Mouse (Mus musculus) heart, postnatal 0 days (tissue): ENCODE measurements around the gene Rpl37. TPM values are rescaled to one million over a fixed set of nuclear protein-coding genes. Genes with fewer than 3 reads are reported as not detected.
"Not testable (repeated sequence)": the region's sequence is repeated elsewhere in the genome, so short reads cannot be mapped to it uniquely, and the experiment has no call there.

Experiments
- ATAC-seq: fragments of 200-750 bp; cut with Nextera tagmentation; 2 replicates; pipeline ENCODE4 v1.8.0; 2017; ENCODE audit warnings: low read depth, moderate number of reproducible peaks, moderate library complexity; ENCODE audit not compliant: insufficient read depth
- DNase-seq: peaks from one replicate; pipeline ENCODE4 v3.0.0-alpha.2; 2016; ENCODE audit warnings: low spot score
- H3K27ac ChIP-seq: fragments of 300-500 bp; sonication (generic); 2 replicates; pipeline ENCODE4 v1.5.1; 2014; ENCODE audit warnings: low read depth, mild to moderate bottlenecking
- H3K27me3 ChIP-seq: fragments of 300-500 bp; sonication (generic); 2 replicates; pipeline ENCODE4 v1.6.1; 2014; ENCODE audit warnings: low read length, mixed read lengths; ENCODE audit not compliant: control insufficient read depth, insufficient read depth
- H3K36me3 ChIP-seq: fragments of 300-500 bp; sonication (generic); replicated peaks from 2 replicates; pipeline ENCODE4 v1.6.1; 2014; ENCODE audit warnings: low read length, mixed read lengths; ENCODE audit not compliant: control insufficient read depth, insufficient read depth
- H3K4me1 ChIP-seq: fragments of 300-500 bp; sonication (generic); 2 replicates; pipeline ENCODE4 v1.6.1; 2014; ENCODE audit warnings: antibody characterized with exemption; ENCODE audit not compliant: control insufficient read depth, insufficient read depth
- H3K4me2 ChIP-seq: fragments of 300-500 bp; sonication (generic); 2 replicates; pipeline ENCODE4 v1.6.1; 2014; ENCODE audit warnings: low read depth, mild to moderate bottlenecking, low read length, moderate library complexity
- H3K4me3 ChIP-seq: fragments of 300-500 bp; sonication (generic); 2 replicates; pipeline ENCODE4 v1.5.1; 2014; ENCODE audit warnings: low read depth, low read length
- H3K9ac ChIP-seq: fragments of 300-500 bp; sonication (generic); replicated peaks from 2 replicates; pipeline ENCODE4 v1.6.1; 2014; ENCODE audit warnings: low read depth, low read length, mixed read lengths
- H3K9me3 ChIP-seq: fragments of 300-500 bp; sonication (generic); replicated peaks from 2 replicates; pipeline ENCODE4 v1.6.1; 2016; ENCODE audit warnings: low read length; ENCODE audit not compliant: control insufficient read depth
- CTCF ChIP-seq: IDR thresholded peaks from 2 replicates; pipeline ENCODE4 v1.5.1; 2016; ENCODE audit warnings: antibody characterized with exemption, control low read depth, low read depth
- EP300 ChIP-seq: IDR thresholded peaks from 2 replicates; pipeline ENCODE4 v1.6.1; 2016; ENCODE audit warnings: antibody characterized with exemption, low read depth
- WGBS: fragments of 180-500 bp; shearing (Covaris S2); extraction: QIAGEN DNeasy Blood & Tissue Kit; methylation state at CpG from one replicate; pipeline ENCODE4 v1.1.7; 2014; 5-methylcytosine and 5-hydroxymethylcytosine counted together
- polyA plus RNA-seq: library from polyadenylated mRNA; unstranded; fragments of >200 nt; fragmentation: Nextera tagmentation; extraction: Ambion mirVana; gene quantifications from 2 replicates; pipeline ENCODE4 v1.2.1, GENCODE M21; 2015
- total RNA-seq: library from RNA; depleted of rRNA; stranded (reverse); fragments of >200 nt; gene quantifications from 2 replicates; pipeline ENCODE4 v1.2.3, GENCODE M21; 2014; ENCODE audit warnings: low replicate concordance

Rpl37 gene
- total and polyA plus RNA-seq, 2 experiments from 2014 or later, result 164 to 374 TPM

DNA sequence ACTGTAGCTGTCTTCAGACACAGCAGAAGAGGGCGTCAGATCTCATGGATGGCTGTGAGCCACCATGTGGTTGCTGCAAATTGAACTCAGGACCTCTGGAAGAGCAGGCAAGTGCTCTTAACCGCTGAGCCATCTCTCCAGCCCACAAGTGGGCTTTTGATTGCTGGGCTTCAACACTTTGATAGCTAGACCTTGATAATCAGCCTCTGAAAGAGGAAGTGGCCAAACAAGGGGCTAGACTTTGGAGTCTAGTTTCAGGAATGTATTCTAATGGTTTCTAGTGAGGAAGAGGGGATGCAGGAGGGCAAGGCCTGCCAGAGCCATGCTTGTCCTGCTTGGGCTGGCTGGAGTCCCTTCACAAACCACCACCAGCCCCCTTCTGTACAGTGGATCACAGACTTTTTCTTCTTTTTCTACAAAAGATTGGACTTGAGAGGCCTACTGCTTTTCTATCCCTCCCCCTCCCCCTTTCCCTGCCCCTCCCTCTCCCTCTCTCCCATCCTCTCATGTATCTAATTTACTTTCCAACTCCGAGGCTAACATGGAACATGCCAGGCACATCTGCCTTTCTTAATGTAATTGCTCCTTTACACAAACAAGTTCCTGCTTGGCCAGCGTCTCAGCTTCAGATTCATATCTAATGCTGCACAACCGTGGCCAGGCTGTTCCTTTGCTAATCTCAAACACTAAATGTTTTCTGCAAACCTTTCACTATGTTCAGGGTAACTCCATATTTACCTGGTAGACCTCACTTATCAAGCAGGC is 11.9 kb downstream of the Rpl37 start:
- WGBS, result 53% methylated on average over 5 of the region's 5 CpGs
- ATAC-seq, result no peak
- Histone ChIP-seq H3K4me1 (no peaks in the 10 kb centered on the region), H3K36me3 (no peaks in the 10 kb centered on the region; the same call in 1 of the 2 replicates), H3K27me3 (no peaks in the 10 kb centered on the region), H3K27ac (no peak overlapping the region), H3K9ac (no peak overlapping the region), H3K4me2 (no peak overlapping the region), H3K9me3 (no peaks in the 10 kb centered on the region), H3K4me3 (no peak overlapping the region)
- TF ChIP-seq EP300 (no peak), CTCF (no peak)
- DNase-seq, result no peak

DNA sequence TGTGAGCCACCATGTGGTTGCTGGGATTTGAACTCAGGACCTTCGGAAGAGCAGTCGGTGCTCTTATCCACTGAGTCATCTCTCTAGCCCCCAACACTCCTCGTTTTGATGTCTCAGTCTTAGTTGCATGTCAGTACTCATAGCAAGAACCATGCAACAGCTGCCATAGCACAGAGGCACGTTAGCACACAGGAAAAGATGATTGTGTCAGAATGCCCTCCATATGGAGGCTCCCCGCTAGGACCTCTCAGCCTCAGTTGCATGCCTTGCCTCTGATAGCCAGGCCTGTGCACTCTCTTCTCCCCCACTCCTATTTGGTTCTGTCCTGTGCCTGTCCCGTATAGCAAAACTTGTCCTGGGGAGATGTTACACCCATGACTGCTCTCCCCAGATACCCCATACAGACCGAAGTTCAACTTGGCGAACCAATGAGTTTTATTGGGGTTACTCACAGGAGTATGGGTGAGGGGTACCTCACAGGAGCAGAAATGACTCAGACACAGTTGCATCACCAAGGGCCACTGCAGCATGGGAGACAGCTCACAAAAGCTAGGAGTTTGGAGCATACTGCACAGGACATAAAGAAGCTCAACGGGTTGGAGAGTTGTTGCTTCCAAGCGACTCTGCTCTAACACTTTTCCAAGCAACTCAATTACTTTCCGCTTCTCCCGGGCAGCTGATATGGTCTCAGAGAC is 12.8 kb downstream of the Rpl37 start:
- H3K4me1 ChIP-seq, result no peaks in the 10 kb centered on the region
- H3K9me3 ChIP-seq, result no peaks in the 10 kb centered on the region
- no peaks in the 10 kb centered on the region for H3K27me3 ChIP-seq
- H3K9ac ChIP-seq, result no peak overlapping the region
- no peak overlapping the region for H3K27ac ChIP-seq
- 86% methylated on average over 12 of the region's 12 CpGs for WGBS
- no peaks in the 10 kb centered on the region; the same call in 1 of the 2 replicates for H3K36me3 ChIP-seq
- no peak for ATAC-seq
- no peak for DNase-seq
- TF ChIP-seq EP300, result no peak
- no peak for TF ChIP-seq CTCF
- no peak overlapping the region for H3K4me2 ChIP-seq
- H3K4me3 ChIP-seq, result no peak overlapping the region

DNA sequence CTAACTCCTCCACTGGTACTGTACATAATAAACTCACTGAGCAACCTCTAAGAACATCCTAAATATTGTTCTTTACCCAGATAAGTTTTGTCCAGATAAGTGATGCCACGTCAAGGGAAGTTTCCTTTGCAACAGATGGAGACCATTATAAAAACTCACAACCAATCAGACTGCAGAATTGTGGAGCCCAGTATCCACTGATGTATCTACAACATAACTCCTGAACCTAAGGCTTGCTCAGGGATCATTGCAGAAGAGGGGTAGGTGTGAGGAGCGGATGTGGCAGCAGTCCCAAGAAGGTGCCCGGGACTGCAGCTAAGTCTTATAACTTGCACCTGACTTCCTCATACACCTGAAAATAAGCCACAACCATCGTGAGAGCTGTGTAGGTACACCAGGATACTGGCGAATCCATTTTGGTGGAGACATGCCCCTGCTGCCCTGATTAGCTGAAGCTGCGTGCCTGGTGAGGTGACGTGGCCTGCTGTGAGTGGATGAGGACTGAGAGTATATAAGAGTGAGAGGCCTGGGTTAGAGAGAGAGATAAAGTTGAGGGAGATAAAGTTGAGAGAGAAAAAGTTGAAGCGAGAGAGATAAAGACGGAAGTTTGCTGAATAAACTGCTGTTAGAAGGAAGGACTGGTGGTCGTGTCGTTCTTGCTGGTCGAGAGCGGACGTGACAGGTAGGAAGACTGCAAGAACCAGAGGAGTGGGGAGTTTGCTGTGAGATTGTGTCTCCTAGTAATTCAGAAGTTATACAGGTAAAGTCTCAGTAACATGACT is 14.6 kb downstream of the Rpl37 start:
- DNase-seq, H3K4me3 ChIP-seq, H3K36me3 ChIP-seq, H3K4me2 ChIP-seq, H3K27me3 ChIP-seq, H3K9ac ChIP-seq, ATAC-seq, H3K27ac ChIP-seq, H3K9me3 ChIP-seq, H3K4me1 ChIP-seq: not testable (repeated sequence)
- 56% methylated on average over 14 of the region's 14 CpGs for WGBS

DNA sequence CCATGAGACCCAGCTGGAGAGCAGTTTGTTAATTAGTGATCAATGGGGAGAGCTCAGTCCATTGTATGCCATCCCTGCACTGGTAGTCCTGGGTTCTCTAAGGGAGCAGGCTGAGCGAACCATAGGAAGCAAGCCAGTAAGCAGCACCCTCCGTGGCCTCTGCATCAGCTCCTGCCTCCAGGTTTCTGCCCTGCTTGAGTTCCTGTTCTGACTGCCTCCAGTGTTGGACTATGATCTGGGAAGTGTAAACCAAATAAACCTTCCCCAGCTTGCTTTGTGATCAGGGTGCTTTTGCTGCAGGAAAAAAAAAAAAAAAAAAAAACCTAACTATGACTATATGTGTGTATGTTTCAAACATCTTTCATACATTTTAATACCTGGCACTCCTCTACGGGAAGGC is 16.9 kb downstream of the Rpl37 start:
- no peaks in the 10 kb centered on the region for H3K36me3 ChIP-seq
- H3K4me3 ChIP-seq, result no peak overlapping the region
- no peak overlapping the region for H3K4me2 ChIP-seq
- DNase-seq (no peak), ATAC-seq (no peak)
- 78% methylated on average over 3 of the region's 3 CpGs for WGBS
- no peaks in the 10 kb centered on the region for H3K9me3 ChIP-seq
- H3K4me1 ChIP-seq, result no peaks in the 10 kb centered on the region
- TF ChIP-seq CTCF (no peak), EP300 (no peak)
- H3K27me3 ChIP-seq, result no peaks in the 10 kb centered on the region
- H3K27ac ChIP-seq, result no peak overlapping the region
- no peak overlapping the region for H3K9ac ChIP-seq

DNA sequence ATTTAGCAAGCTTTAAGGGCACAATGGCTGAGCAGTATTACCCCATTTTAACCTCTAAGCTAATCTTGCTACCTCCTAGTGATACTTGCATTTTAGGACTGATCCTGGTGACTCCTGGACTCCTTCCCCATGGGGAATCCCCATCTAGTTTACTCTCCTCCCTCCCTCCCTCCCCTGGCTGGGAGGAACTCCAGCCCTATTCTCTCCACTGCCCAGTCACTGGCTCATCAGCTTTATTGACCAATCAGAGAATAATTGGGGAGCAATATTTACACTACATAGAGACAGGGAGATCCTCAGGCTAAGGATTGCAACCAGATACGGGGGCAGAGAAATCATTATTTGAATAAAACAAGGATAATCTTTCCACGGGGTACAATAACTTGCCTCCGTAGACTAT is 17.7 kb downstream of the Rpl37 start:
- no peak for ATAC-seq
- 78% methylated on average over 3 of the region's 3 CpGs for WGBS
- Histone ChIP-seq H3K4me1 (no peaks in the 10 kb centered on the region), H3K4me3 (no peak overlapping the region), H3K9me3 (no peaks in the 10 kb centered on the region), H3K4me2 (no peak overlapping the region), H3K9ac (no peak overlapping the region), H3K27me3 (no peaks in the 10 kb centered on the region), H3K36me3 (no peaks in the 10 kb centered on the region), H3K27ac (no peak overlapping the region)
- TF ChIP-seq CTCF (no peak), EP300 (no peak)
- no peak for DNase-seq
